In genomic region chr5:17877044-17877443, GRCm38 (mm10) we compare ENCODE assay signal across 18 mouse cellular contexts. TPM values are rescaled to one million over a fixed set of nuclear protein-coding genes. Genes with fewer than 3 reads are reported as not detected.
DNase-seq lines count a peak whose midpoint lies in the region; ATAC-seq and TF ChIP-seq lines count a peak whose summit lies in the region.
"Had no signal": no experiment of that assay in that cellular context is flagged by ENCODE, and none has a peak within 500 bp of the region (broad histone marks: within the 10 kb centered on the region; RNA-seq: fewer than 3 reads in every experiment).

No protein-coding gene starts in this region.

- no peaks in the 10 kb centered on the region for H3K79me2 ChIP-seq in macrophage (ENCODE audit: inconsistent target)

- peaks cover 21% of the 10 kb centered on the region for H3K4me1 ChIP-seq in lung, adult 2 months (ENCODE audit: control insufficient read depth, insufficient read depth, low read length)
- peaks cover 9% of the 10 kb centered on the region for H3K4me1 ChIP-seq in brown adipose tissue, adult 24 weeks (ENCODE audit: control insufficient read depth, insufficient read depth, insufficient read length, low read length)
- H3K4me1 ChIP-seq: limb, embryonic 15.5 days; neural tube, embryonic 12.5 days had no signal

- no peak for TF ChIP-seq CTCF in lung, adult 2 months (IDR thresholded peaks at IDR 0.05; ENCODE audit: insufficient read depth, low read length)

- 26% methylated on average over 7 of the region's 7 CpGs for WGBS in lung, adult 2 months
- WGBS in macrophage (ENCODE audit: missing documents): 59% methylated on average over 7 of the region's 7 CpGs

- peak overlapping the region; percentile 100 for H3K27ac ChIP-seq in brown adipose tissue, adult 24 weeks (replicated peaks; ENCODE audit: low read depth, low read length)
- peak overlapping the region; percentile 79 for H3K27ac ChIP-seq in macrophage
- H3K27ac ChIP-seq: hindbrain, postnatal 0 days; left cerebral cortex, adult 2 months; limb, embryonic 15.5 days; neural tube, embryonic 12.5 days had no signal

- no peak for DNase-seq in lung, adult 2 months
- no peak for DNase-seq in lung, postnatal 4 days
- no peak for DNase-seq in spleen, postnatal 14 days (ENCODE audit: low spot score in 2 of 2)
- no peak for DNase-seq in layer of hippocampus, adult 11-12 months (ENCODE audit: low spot score)
- DNase-seq: cerebellum, adult 18-20 months; retina, postnatal 1 day; spleen, adult 18-20 months; thymus, adult 18-20 months had no signal

- H3K4me3 ChIP-seq in lung, adult 2 months (replicated peaks; ENCODE audit: extremely low read depth, low read depth, low read length): peak overlapping the region; percentile 23
- H3K4me3 ChIP-seq in brown adipose tissue, adult 24 weeks (ENCODE audit: insufficient read depth, low read depth, low read length): 0 out of 2 replicates have a peak overlapping the region, but pooled peaks have one; percentile 23
- no peak overlapping the region for H3K4me3 ChIP-seq in macrophage (ENCODE audit: inconsistent target)
- H3K4me3 ChIP-seq: erythroblast, embryonic 14.5 days; left cerebral cortex, adult 2 months; limb, embryonic 15.5 days; neural tube, embryonic 12.5 days had no signal

- H3K36me3 ChIP-seq in macrophage (ENCODE audit: inconsistent target): no peaks in the 10 kb centered on the region
- H3K36me3 ChIP-seq: limb, embryonic 15.5 days; neural tube, embryonic 12.5 days had no signal

- peak; percentile 48 for ATAC-seq in erythroid progenitor cell, adult 5-6 weeks (replicated peaks; ENCODE audit: low FRiP score, poor library complexity, severe bottlenecking)
- ATAC-seq: hindbrain, postnatal 0 days; midbrain, embryonic 16.5 days had no signal

- no peak for TF ChIP-seq POLR2A in lung, adult 2 months (IDR thresholded peaks at IDR 0.05; ENCODE audit: borderline replicate concordance, extremely low read depth, low read depth, low read length)

RNA-seq across cellular contexts. Expression of gene Cd36, which starts 11.6 kb away (rescaled TPM):
- polyA plus RNA-seq in lung, adult 2 months (2012; rRNA removed): 154 and 256 TPM in 2 replicates
- 1,463 and 1,631 TPM in 2 replicates for polyA plus RNA-seq in brown adipose tissue, adult 24 weeks (2012; ENCODE audit: insufficient read depth, insufficient read length, missing spikeins)
- 136 and 145 TPM in 2 replicates for total RNA-seq in erythroid progenitor cell, adult 5-6 weeks (2015; ENCODE audit: low replicate concordance)
- total RNA-seq in erythroid progenitor cell, adult 5-6 weeks (2017; ENCODE audit: low replicate concordance): 172 and 232 TPM in 2 replicates
- total RNA-seq in macrophage (2018; cell fraction: chromatin; rRNA removed): 100 to 1,000 TPM in 8 of 26 experiments, 10 to 100 TPM in 17, 1 to 10 TPM in 1; 9.6 to 358 (median 52.5) TPM
- total RNA-seq in macrophage (2018; cell fraction: cytosol; rRNA removed): 100 to 1,000 TPM in 25 of 26 experiments, 10 to 100 TPM in 1; 65.8 to 754 (median 283) TPM
- total RNA-seq in macrophage (2018; cell fraction: nucleus; rRNA removed): 1,000 to 10,000 TPM in 1 of 26 experiments, 100 to 1,000 TPM in 15, 10 to 100 TPM in 10; 47.4 to 1,012 (median 148) TPM
- 128 to 1,439 TPM (median 932 TPM) in 3 replicates for polyA plus RNA-seq in macrophage (2018)
- total RNA-seq: granulocyte monocyte progenitor cell, adult 5-6 weeks had no signal
